Mouse (Mus musculus) midbrain, postnatal 0 days (tissue): ENCODE measurements at regions not wholly inside any gene's neighbourhood (a gene's known extent, or its start where the extent isn't known, plus 50 kb on each side); places are given as distances from the start of the nearest gene placed in this dataset.

Experiments
- ATAC-seq: fragments of 200-750 bp; cut with Nextera tagmentation; 2 replicates; pipeline ENCODE4 v1.8.0; 2017; ENCODE audit warnings: moderate number of reproducible peaks, mild to moderate bottlenecking, moderate TSS enrichment, moderate library complexity; ENCODE audit not compliant: low FRiP score
- DNase-seq: peaks from one replicate; pipeline ENCODE4 v3.0.0-alpha.2; 2015; ENCODE audit warnings: low spot score
- H3K27ac ChIP-seq: fragments of 300-500 bp; sonication (generic); 2 replicates; pipeline ENCODE4 v1.5.1; 2014; ENCODE audit warnings: low read depth, mild to moderate bottlenecking, low read length, mixed read lengths
- H3K27me3 ChIP-seq: fragments of 300-500 bp; sonication (generic); 2 replicates; pipeline ENCODE4 v1.6.1; 2014; ENCODE audit warnings: low read length, control low read depth, mixed read lengths; ENCODE audit not compliant: insufficient read depth
- H3K36me3 ChIP-seq: fragments of 300-500 bp; sonication (generic); 2 replicates; pipeline ENCODE4 v1.6.1; 2014; ENCODE audit warnings: low read length, control low read depth, mixed read lengths; ENCODE audit not compliant: insufficient read depth
- H3K4me1 ChIP-seq: fragments of 300-500 bp; sonication (generic); 2 replicates; pipeline ENCODE4 v1.6.1; 2014; ENCODE audit warnings: mild to moderate bottlenecking, control low read depth, antibody characterized with exemption, low read length, mixed read lengths; ENCODE audit not compliant: insufficient read depth
- H3K4me2 ChIP-seq: fragments of 300-500 bp; sonication (generic); 2 replicates; pipeline ENCODE4 v1.6.1; 2014; ENCODE audit warnings: low read depth, mild to moderate bottlenecking, low read length, mixed read lengths; ENCODE audit not compliant: poor library complexity, severe bottlenecking
- H3K4me3 ChIP-seq: fragments of 300-500 bp; sonication (generic); 2 replicates; pipeline ENCODE4 v1.5.1; 2014; ENCODE audit warnings: low read depth, mild to moderate bottlenecking, low read length, moderate library complexity
- H3K9ac ChIP-seq: fragments of 300-500 bp; sonication (generic); replicated peaks from 2 replicates; pipeline ENCODE4 v1.6.1; 2014; ENCODE audit warnings: mild to moderate bottlenecking, low read length, moderate library complexity, mixed read lengths; ENCODE audit not compliant: poor library complexity, severe bottlenecking
- H3K9me3 ChIP-seq: fragments of 300-500 bp; sonication (generic); 2 replicates; pipeline ENCODE4 v1.6.1; 2016; ENCODE audit warnings: low read length, control low read depth
- CTCF ChIP-seq: IDR thresholded peaks from 2 replicates; pipeline ENCODE4 v1.5.1; 2016; ENCODE audit warnings: antibody characterized with exemption, mild to moderate bottlenecking
- WGBS: fragments of 180-500 bp; shearing (Covaris S2); extraction: QIAGEN DNeasy Blood & Tissue Kit; methylation state at CpG from one replicate; pipeline ENCODE4 v1.1.7; 2014; 5-methylcytosine and 5-hydroxymethylcytosine counted together

- Histone ChIP-seq H3K9ac (no peak overlapping the region), H3K36me3 (no peaks in the 10 kb centered on the region), H3K4me1 (0 out of 2 replicates have a peak, but pooled peaks cover 4% of the 10 kb centered on the region), H3K27me3 (no peaks in the 10 kb centered on the region), H3K9me3 (no peaks in the 10 kb centered on the region), H3K4me3 (no peak overlapping the region), H3K27ac (no peak overlapping the region), H3K4me2 (no peak overlapping the region)
- 0 out of 2 replicates have a peak, but pooled peaks have one; percentile 5 for TF ChIP-seq CTCF
- 87% methylated on average over 10 of the region's 10 CpGs for WGBS
- DNase-seq, result no peak
- ATAC-seq, result no peak
These were observed 303.0 kb downstream of the Rsl24d1 start for GRCm38 (mm10) chr9:73416084-73416777.
